Mouse (Mus musculus) heart, postnatal 0 days (tissue): ENCODE results near the gene Cep78.

Experiments used
- CTCF ChIP-seq: IDR thresholded peaks from 2 replicates; pipeline ENCODE4 v1.5.1; 2016; ENCODE audit warnings: antibody characterized with exemption, control low read depth, low read depth
- EP300 ChIP-seq: IDR thresholded peaks from 2 replicates; pipeline ENCODE4 v1.6.1; 2016; ENCODE audit warnings: antibody characterized with exemption, low read depth

DNA sequence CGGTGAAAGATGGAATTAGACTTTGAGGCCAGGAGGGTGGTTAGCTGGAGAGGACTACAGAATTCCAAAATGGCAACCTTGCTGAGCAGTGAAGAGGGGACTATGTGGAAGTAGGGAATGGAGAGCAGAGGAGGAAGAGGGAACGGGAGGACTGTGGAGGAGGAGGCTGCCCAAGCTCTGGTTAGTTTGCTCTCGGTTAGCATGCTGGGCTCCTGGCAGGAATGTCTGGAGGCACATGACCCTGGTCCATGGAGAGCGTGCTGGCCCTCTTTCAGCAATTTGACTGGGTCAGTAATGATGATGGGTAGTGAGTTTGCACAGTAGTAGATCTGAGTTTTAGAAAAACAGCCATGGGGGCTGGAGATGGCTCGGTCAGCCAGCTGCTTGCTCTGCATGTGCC is 76.8 kb downstream of the Cep78 start:
- no peak for TF ChIP-seq CTCF
- TF ChIP-seq EP300, result no peak
